Mouse (Mus musculus) embryonic facial prominence, embryonic 14.5 days (tissue): ENCODE data around the gene Abhd12. TPM values are rescaled to one million over a fixed set of nuclear protein-coding genes. Genes with fewer than 3 reads are reported as not detected.

ENCODE experiments used
- ATAC-seq: fragments of 200-750 bp; cut with Nextera tagmentation; 2 replicates; pipeline ENCODE4 v1.8.0; 2017; ENCODE audit warnings: low read depth, moderate number of reproducible peaks, moderate TSS enrichment
- DNase-seq: peaks from one replicate; pipeline ENCODE4 v3.0.0-alpha.2; 2015; ENCODE audit warnings: low spot score
- H3K27ac ChIP-seq: fragments of 300-500 bp; sonication (generic); replicated peaks from 2 replicates; pipeline ENCODE4 v1.5.1; 2014; ENCODE audit warnings: low read depth, mild to moderate bottlenecking, low read length, moderate library complexity
- H3K27me3 ChIP-seq: fragments of 300-500 bp; sonication (generic); replicated peaks from 2 replicates; pipeline ENCODE4 v1.6.1; 2014; ENCODE audit warnings: low read length; ENCODE audit not compliant: control insufficient read depth, insufficient read depth
- H3K36me3 ChIP-seq: fragments of 300-500 bp; sonication (generic); 2 replicates; pipeline ENCODE4 v1.6.1; 2014; ENCODE audit warnings: low read length, mixed read lengths; ENCODE audit not compliant: control insufficient read depth, insufficient read depth
- H3K4me1 ChIP-seq: fragments of 300-500 bp; sonication (generic); 2 replicates; pipeline ENCODE4 v1.6.1; 2014; ENCODE audit warnings: antibody characterized with exemption, low read length; ENCODE audit not compliant: control insufficient read depth, insufficient read depth
- H3K4me2 ChIP-seq: fragments of 300-500 bp; sonication (generic); 2 replicates; pipeline ENCODE4 v1.6.1; 2014; ENCODE audit warnings: low read depth, mild to moderate bottlenecking, low read length, moderate library complexity, mixed read lengths
- H3K4me3 ChIP-seq: fragments of 300-500 bp; sonication (generic); 2 replicates; pipeline ENCODE4 v1.5.1; 2014; ENCODE audit warnings: low read depth, mild to moderate bottlenecking, low read length
- H3K9ac ChIP-seq: fragments of 300-500 bp; sonication (generic); 2 replicates; pipeline ENCODE4 v1.6.1; 2014; ENCODE audit warnings: low read depth, mild to moderate bottlenecking, low read length, moderate library complexity, mixed read lengths
- H3K9me3 ChIP-seq: fragments of 300-500 bp; sonication (generic); 2 replicates; pipeline ENCODE4 v1.6.1; 2016; ENCODE audit warnings: low read length; ENCODE audit not compliant: control insufficient read depth
- WGBS: fragments of 180-500 bp; shearing (Covaris S2); extraction: QIAGEN DNeasy Blood & Tissue Kit; methylation state at CpG from one replicate; pipeline ENCODE4 v1.1.7; 2014; 5-methylcytosine and 5-hydroxymethylcytosine counted together
- polyA plus RNA-seq: library from polyadenylated mRNA; unstranded; fragments of >200 nt; fragmentation: Nextera tagmentation; extraction: Ambion mirVana; gene quantifications from 2 replicates; pipeline ENCODE4 v1.2.1, GENCODE M21; 2014

Gene Abhd12
- polyA plus RNA-seq, 1 experiment from 2014 or later, result 65.9 TPM

DNA sequence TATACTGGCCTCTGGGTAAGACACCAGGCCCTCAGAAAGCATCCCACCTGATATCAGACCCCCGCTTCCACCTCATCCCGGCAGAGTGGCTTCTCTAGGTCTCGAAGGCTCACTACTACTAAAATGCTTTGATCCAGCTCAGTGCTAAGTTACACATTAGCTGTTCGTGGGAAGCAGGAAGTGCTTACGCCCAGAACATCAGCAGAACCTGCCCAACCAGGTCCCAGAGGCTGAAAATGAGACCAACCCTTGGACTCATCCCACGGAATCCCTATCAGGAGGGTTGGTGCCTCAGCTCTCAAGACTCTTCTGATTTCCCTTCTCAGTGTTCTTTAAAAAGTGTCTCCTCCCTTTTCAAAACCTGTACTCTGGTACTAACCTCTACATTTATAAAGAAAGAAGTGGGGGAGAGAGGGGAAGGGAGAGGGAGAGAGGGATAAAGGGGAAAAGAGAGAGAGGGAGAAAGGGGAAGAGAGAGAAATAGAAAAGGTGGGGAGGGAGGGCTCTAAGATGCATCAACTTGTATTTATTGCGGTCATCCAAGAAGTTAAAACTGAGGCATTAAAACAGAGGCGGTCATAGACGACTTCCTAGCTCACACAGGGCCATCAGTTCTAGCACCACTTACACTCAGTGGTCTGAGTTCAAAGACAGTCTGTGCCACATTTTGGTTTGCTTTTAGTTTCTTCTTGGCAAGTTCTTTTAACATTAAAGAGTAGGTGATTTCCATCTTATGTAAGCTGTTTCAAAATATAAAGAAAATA lies 45.6 kb downstream of the Abhd12 start:
- 83% methylated on average over 9 of the region's 9 CpGs for WGBS
- Histone ChIP-seq H3K27me3 (no peaks in the 10 kb centered on the region), H3K4me1 (no peaks in the 10 kb centered on the region), H3K36me3 (no peaks in the 10 kb centered on the region), H3K9me3 (no peaks in the 10 kb centered on the region), H3K4me3 (no peak overlapping the region), H3K4me2 (no peak overlapping the region), H3K27ac (no peak overlapping the region), H3K9ac (no peak overlapping the region)
- peak; percentile 17 for DNase-seq
- ATAC-seq, result no peak

DNA sequence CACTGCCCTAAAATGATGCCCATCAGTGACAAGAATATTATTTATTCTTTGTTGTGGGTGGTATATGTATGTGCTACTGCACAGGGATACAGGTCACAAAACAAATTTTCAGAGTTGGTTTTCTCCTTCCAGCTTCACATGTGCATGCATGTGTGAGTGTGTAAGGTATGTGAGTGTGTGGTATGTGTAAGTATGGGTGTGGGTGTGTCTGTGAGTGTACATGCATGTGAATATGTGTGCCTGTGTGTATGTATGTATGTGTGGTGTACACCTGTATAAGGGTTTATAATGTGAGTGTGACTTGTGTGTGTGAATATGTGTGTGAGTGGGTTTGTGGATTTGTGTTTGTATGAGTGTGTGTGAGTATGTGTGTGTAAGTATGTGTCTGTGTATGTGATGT lies 49.4 kb downstream of the Abhd12 start:
- Histone ChIP-seq H3K9ac (no peak overlapping the region), H3K36me3 (no peaks in the 10 kb centered on the region), H3K4me2 (no peak overlapping the region), H3K9me3 (no peaks in the 10 kb centered on the region), H3K4me1 (no peaks in the 10 kb centered on the region), H3K27me3 (no peaks in the 10 kb centered on the region), H3K27ac (no peak overlapping the region), H3K4me3 (no peak overlapping the region)
- DNase-seq, result no peak
- no peak for ATAC-seq

DNA sequence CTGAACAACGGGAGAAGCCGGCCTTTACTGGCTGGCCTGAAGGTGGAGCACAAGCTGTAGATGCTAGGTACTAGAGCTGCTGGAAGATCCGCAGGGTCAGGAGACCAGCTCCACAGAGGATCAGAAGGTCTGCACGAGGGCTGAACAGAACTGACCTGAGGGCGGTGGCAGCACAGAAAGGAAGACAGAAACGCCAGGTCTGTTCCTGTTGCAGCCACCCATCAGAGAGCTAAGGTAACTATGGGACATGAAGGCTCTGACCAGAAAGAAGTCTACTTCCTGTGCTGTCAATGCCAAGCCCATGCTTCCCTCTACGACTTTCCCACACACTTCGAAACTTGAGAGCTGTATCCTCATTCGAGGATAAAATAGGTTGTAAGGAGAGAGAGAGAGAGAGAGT lies 53.3 kb downstream of the Abhd12 start:
- no peak overlapping the region for H3K27ac ChIP-seq
- no peak for DNase-seq
- no peaks in the 10 kb centered on the region for H3K9me3 ChIP-seq
- no peaks in the 10 kb centered on the region for H3K4me1 ChIP-seq
- no peak overlapping the region for H3K9ac ChIP-seq
- ATAC-seq, result no peak
- H3K4me2 ChIP-seq, result no peak overlapping the region
- 63% methylated on average over 9 of the region's 9 CpGs for WGBS
- no peaks in the 10 kb centered on the region for H3K27me3 ChIP-seq
- no peak overlapping the region for H3K4me3 ChIP-seq
- H3K36me3 ChIP-seq, result no peaks in the 10 kb centered on the region; the same call in 1 of the 2 replicates

DNA sequence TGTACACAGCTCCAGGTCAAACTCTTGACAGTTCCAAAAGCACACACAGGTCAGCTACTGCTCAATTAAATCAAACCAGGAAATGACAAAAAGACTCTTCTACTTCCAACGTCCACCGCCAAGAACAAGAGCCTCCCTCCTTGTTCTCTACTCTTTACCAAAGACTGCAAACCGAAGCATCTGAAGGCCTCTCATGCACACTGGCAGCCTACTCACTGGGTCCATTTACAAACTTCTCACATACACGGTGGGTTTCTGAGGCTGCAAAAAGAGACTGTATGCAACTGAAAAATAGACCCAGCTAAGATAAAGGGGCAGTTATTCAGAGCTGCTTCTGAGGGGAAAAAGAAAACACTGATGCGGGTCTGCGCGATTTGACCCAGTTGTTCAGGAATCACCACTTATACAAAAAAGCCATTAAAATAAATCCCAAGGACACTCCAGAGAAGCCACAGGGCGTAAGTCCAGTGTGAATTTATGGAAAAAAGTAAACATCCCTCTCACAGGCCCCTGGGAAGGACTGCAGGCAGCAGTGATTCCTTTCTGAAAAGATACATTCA lies 57.0 kb downstream of the Abhd12 start:
- H3K9me3 ChIP-seq, result no peaks in the 10 kb centered on the region
- H3K4me3 ChIP-seq, result no peak overlapping the region
- no peaks in the 10 kb centered on the region; the same call in 1 of the 2 replicates for H3K36me3 ChIP-seq
- 76% methylated on average over 8 of the region's 8 CpGs for WGBS
- no peaks in the 10 kb centered on the region for H3K4me1 ChIP-seq
- H3K4me2 ChIP-seq, result no peak overlapping the region
- DNase-seq (no peak), ATAC-seq (no peak)
- no peak overlapping the region for H3K27ac ChIP-seq
- no peaks in the 10 kb centered on the region for H3K27me3 ChIP-seq
- H3K9ac ChIP-seq, result no peak overlapping the region

DNA sequence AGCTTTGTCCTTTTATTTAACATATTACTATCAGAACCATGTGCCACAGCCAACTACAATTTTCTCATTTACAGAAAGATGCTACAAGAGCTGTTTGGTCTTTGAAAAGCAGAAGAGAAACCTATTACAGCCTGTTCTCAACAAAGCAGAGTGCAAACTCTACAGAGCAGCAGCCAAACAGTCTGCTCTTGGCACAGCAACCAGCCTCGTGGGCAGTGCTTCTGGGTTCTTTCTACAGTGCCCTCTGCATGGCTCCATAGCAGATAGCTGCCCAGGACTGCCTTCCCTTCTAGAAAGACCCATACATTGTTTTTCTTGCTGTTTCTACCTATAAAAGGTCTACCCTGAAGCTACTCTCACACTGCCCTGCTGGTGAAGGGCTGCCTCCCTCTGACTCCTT lies 59.7 kb downstream of the Abhd12 start:
- DNase-seq, result no peak
- Histone ChIP-seq H3K4me1 (no peaks in the 10 kb centered on the region), H3K9me3 (no peaks in the 10 kb centered on the region), H3K36me3 (no peaks in the 10 kb centered on the region; the same call in 1 of the 2 replicates), H3K27ac (no peak overlapping the region), H3K9ac (no peak overlapping the region), H3K4me2 (no peak overlapping the region), H3K4me3 (no peak overlapping the region), H3K27me3 (no peaks in the 10 kb centered on the region)
- 80% methylated on average over 1 of the region's 1 CpGs for WGBS
- ATAC-seq, result no peak

DNA sequence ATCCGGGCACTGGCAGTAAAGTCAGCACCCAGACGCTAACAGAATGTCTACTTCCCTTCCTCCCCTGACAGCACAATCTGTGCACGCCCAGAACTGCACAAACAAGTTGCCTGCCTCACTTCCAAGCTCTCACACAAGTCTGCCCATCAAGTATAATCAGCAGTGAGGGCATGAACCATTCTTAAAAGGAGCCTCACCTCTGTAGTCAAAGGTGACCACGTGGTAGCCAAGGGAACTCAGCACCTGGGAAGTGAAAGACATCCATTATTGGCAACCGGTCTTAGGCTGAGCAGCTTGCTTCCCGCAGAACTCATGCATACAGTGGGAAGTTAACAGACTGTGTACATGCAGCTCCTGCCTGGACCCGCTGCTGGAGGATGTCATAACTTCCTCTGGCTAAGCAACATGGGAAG lies 62.5 kb downstream of the Abhd12 start:
- no peak overlapping the region for H3K4me2 ChIP-seq
- H3K36me3 ChIP-seq, result peaks cover 6% of the 10 kb centered on the region; the same call in 1 of the 2 replicates
- DNase-seq (no peak), ATAC-seq (no peak)
- no peak overlapping the region for H3K27ac ChIP-seq
- 70% methylated on average over 7 of the region's 7 CpGs for WGBS
- no peak overlapping the region for H3K4me3 ChIP-seq
- no peaks in the 10 kb centered on the region for H3K4me1 ChIP-seq
- no peak overlapping the region for H3K9ac ChIP-seq
- H3K9me3 ChIP-seq, result no peaks in the 10 kb centered on the region
- no peaks in the 10 kb centered on the region for H3K27me3 ChIP-seq

DNA sequence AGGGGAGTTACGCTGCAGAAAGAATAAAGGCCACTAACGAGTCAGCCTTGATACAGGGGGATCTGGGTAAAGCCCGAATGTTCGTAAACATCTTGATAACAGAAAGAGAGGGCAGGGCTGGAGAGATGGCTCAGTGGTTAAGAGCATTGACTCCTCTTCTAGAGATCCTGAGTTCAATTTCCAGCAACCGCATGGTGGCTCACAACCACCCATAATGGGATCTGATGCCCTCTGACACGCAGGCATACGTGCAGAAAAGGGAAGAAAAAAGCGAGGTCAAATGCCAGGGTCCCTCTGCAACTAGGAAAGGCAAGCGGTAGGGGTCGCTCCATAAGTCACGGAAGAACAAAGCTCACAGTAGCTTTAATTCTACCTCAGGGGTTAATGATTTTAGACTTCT lies 63.4 kb downstream of the Abhd12 start:
- H3K36me3 ChIP-seq, result 0 out of 2 replicates have a peak, but pooled peaks cover 6% of the 10 kb centered on the region
- H3K4me1 ChIP-seq, result no peaks in the 10 kb centered on the region
- WGBS, result 76% methylated on average over 11 of the region's 11 CpGs
- H3K9me3 ChIP-seq, result no peaks in the 10 kb centered on the region
- no peaks in the 10 kb centered on the region for H3K27me3 ChIP-seq
- H3K27ac ChIP-seq, result no peak overlapping the region
- H3K4me2 ChIP-seq, result no peak overlapping the region
- DNase-seq (no peak), ATAC-seq (no peak)
- H3K4me3 ChIP-seq, result no peak overlapping the region
- no peak overlapping the region for H3K9ac ChIP-seq

DNA sequence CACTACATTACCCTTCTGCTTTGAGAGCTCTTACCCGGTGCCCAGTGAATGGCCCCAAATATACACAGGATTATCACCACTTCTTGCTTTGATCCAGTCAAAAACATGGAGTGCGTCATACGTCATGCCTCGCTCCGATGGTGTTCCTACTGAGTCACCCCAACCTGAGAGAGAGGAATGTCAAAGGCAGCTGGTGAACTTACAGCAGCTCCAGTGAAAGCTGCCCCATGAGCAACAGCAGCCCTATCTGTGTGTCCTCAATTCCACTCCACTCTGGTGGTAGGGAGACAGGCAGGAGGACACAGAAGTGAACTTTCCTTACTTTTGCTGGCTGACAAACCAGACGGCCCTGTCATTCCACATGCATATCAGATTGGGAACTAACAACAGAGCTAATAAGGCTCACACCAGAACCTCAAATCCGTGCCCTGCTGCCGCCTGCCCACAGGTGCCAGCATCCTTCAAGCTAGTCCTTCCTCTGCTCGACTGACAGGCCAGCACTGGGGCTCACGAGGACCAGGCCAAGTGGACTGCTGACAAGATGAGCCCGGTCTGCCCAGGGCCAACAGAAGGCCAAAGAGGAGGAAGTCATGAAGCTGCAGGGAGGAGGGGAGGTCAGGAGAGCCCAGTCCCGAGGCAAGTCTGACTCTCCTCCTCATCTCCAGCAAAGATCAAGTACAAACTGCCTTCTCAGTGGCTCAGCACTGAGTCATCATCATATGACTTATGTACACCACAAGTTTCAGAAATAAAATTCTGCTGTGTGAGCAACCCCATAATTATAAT lies 64.7 kb downstream of the Abhd12 start:
- Histone ChIP-seq H3K9ac (no peak overlapping the region), H3K9me3 (no peaks in the 10 kb centered on the region), H3K4me1 (no peaks in the 10 kb centered on the region), H3K36me3 (0 out of 2 replicates have a peak, but pooled peaks cover 7% of the 10 kb centered on the region), H3K4me2 (no peak overlapping the region), H3K27ac (no peak overlapping the region), H3K27me3 (no peaks in the 10 kb centered on the region), H3K4me3 (no peak overlapping the region)
- DNase-seq, result no peak
- ATAC-seq, result no peak
- 74% methylated on average over 12 of the region's 12 CpGs for WGBS
